ENCODE assay signal across 9 mouse cellular contexts in the genomic region with DNA sequence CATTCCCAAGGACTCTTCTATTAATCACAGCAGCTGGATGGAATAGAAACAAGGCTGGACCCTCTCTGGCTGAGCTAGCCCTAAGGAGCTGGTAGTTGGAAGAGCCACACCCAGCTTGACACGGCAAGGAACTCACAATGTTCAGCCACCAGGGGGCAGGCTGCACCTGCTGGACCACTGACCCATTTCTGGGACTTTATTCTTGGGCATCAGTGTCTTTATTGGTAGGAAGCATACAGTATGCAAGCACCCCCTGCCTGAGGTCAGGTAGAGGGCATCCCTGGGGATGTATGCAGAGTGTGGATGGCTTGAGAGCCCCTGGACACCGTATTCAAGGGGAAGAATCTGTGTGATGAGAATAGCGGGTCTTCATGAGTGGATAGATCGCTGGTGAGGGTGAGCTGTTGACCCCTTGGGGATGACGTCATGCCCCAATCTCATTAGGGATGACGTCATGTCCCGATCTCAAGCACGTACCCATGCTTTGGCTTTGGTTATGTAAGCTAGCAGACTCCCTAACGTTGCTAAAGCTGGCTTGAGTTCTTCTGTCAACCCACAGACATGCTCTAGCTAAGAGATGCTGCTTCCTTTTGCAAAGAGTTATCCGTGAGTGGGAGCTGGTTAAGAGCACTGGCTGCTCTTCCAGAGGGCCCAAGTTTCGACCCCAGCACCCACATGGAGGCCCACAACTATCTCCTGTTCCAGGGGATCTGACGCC. TPM values are rescaled to one million over a fixed set of nuclear protein-coding genes. Genes with fewer than 3 reads are reported as not detected.
DNase-seq lines count a peak whose midpoint lies in the region; ATAC-seq lines count a peak whose summit lies in the region.
"Had no signal": no experiment of that assay in that cellular context is flagged by ENCODE, and none has a peak within 500 bp of the region (broad histone marks: within the 10 kb centered on the region; RNA-seq: fewer than 3 reads in every experiment).

No protein-coding gene starts in this region.

- H3K36me3 ChIP-seq in midbrain, embryonic 10.5 days: no peaks in the 10 kb centered on the region
- no peaks in the 10 kb centered on the region for H3K36me3 ChIP-seq in midbrain, embryonic 15.5 days (replicated peaks)
- H3K36me3 ChIP-seq in liver, embryonic 13.5 days: no peaks in the 10 kb centered on the region
- H3K36me3 ChIP-seq: stomach, embryonic 15.5 days had no signal

- no peak overlapping the region for H3K9ac ChIP-seq in midbrain, embryonic 15.5 days
- H3K9ac ChIP-seq in liver, embryonic 13.5 days: no peak overlapping the region
- H3K9ac ChIP-seq: stomach, embryonic 15.5 days had no signal

- H3K4me1 ChIP-seq in midbrain, embryonic 10.5 days: peaks cover 20% of the 10 kb centered on the region
- peaks cover 9% of the 10 kb centered on the region for H3K4me1 ChIP-seq in midbrain, embryonic 15.5 days
- peaks cover 22% of the 10 kb centered on the region for H3K4me1 ChIP-seq in liver, embryonic 13.5 days (replicated peaks)

- intact Hi-C loops in gastrocnemius, postnatal 14 days (cut with DNase I; ENCODE audit: low total_unique reads): loop anchor here (2.0 kb wide), 1 partner anchor 148 kb away; no protein-coding TSS in a partner anchor

- H3K27ac ChIP-seq in midbrain, embryonic 10.5 days (replicated peaks): no peak overlapping the region
- H3K27ac ChIP-seq in midbrain, embryonic 15.5 days: no peak overlapping the region
- no peak overlapping the region for H3K27ac ChIP-seq in liver, embryonic 13.5 days

- no peak overlapping the region for H3K4me3 ChIP-seq in midbrain, embryonic 10.5 days
- H3K4me3 ChIP-seq in midbrain, embryonic 15.5 days: no peak overlapping the region
- H3K4me3 ChIP-seq in liver, embryonic 13.5 days (replicated peaks): no peak overlapping the region
- H3K4me3 ChIP-seq: stomach, embryonic 15.5 days had no signal

- peak; percentile 82 for DNase-seq in midbrain, embryonic 10.5 days (ENCODE audit: low spot score)
- peak; percentile 88 to 92 for DNase-seq in cerebellum, postnatal 14 days
- DNase-seq in gastrocnemius, postnatal 14 days: peak; percentile 82
- DNase-seq in kidney, postnatal 25 days: peak; percentile 86 to 92
- peak; percentile 25 for DNase-seq in liver, embryonic 13.5 days
- peak; percentile 71 for DNase-seq in right cerebral cortex, adult 18-20 months
- peak; percentile 91 for DNase-seq in thymus, postnatal 4 days

- WGBS in midbrain, embryonic 10.5 days: 58% methylated on average over 12 of the region's 12 CpGs
- 51% methylated on average over 12 of the region's 12 CpGs for WGBS in midbrain, embryonic 15.5 days
- WGBS in liver, embryonic 13.5 days (ENCODE audit: insufficient replicate concordance): 43% methylated on average over 12 of the region's 12 CpGs

- no peaks in the 10 kb centered on the region for H3K9me3 ChIP-seq in midbrain, embryonic 10.5 days (replicated peaks)
- H3K9me3 ChIP-seq in midbrain, embryonic 15.5 days: no peaks in the 10 kb centered on the region
- H3K9me3 ChIP-seq in liver, embryonic 13.5 days (replicated peaks): no peaks in the 10 kb centered on the region
- H3K9me3 ChIP-seq: stomach, embryonic 15.5 days had no signal

- peaks cover 44% of the 10 kb centered on the region for H3K27me3 ChIP-seq in midbrain, embryonic 10.5 days (ENCODE audit: low read depth, poor library complexity, severe bottlenecking)
- no peaks in the 10 kb centered on the region for H3K27me3 ChIP-seq in midbrain, embryonic 15.5 days (replicated peaks)
- peaks cover 3% of the 10 kb centered on the region; the same call in 1 of the 2 replicates for H3K27me3 ChIP-seq in liver, embryonic 13.5 days
- H3K27me3 ChIP-seq: stomach, embryonic 15.5 days had no signal

- no peak for ATAC-seq in midbrain, embryonic 15.5 days (replicated peaks)
- no peak for ATAC-seq in liver, embryonic 13.5 days (ENCODE audit: low read depth)

- H3K4me2 ChIP-seq in midbrain, embryonic 15.5 days: no peak overlapping the region
- no peak overlapping the region for H3K4me2 ChIP-seq in liver, embryonic 13.5 days
- H3K4me2 ChIP-seq: stomach, embryonic 15.5 days had no signal

RNA-seq across cellular contexts. Expression of gene Ctdspl, which starts 5.3 kb away (rescaled TPM):
- polyA plus RNA-seq in midbrain, embryonic 10.5 days (2016; fragmentation: Nextera tagmentation; extraction: Ambion mirVana): 6.2 and 6.6 TPM in 2 replicates
- 7.5 and 8.3 TPM in 2 replicates for polyA plus RNA-seq in midbrain, embryonic 15.5 days (2015; fragmentation: Nextera tagmentation; extraction: Ambion mirVana)
- total RNA-seq in gastrocnemius, postnatal 14 days (2021): 10 to 100 TPM in 1 of 2 experiments, 1 to 10 TPM in 1; 8.2 to 10.0 TPM
- 2.7 and 3.0 TPM in 2 replicates for polyA plus RNA-seq in liver, embryonic 13.5 days (2015; fragmentation: Nextera tagmentation; extraction: Ambion mirVana)

Comparison
In these comparisons a context has a peak if more than half of its experiments do, and no peak if none do; other contexts are left out.
1. DNase-seq: peak in every context shown above with its lines; median percentile 91 in thymus, postnatal 4 days; 90 in cerebellum, postnatal 14 days; 89 in kidney, postnatal 25 days; 82 in midbrain, embryonic 10.5 days; 82 in gastrocnemius, postnatal 14 days; 71 in right cerebral cortex, adult 18-20 months; 25 in liver, embryonic 13.5 days.